Mouse (Mus musculus): ENCODE data around the gene Cdkn1c. TPM values are rescaled to one million over a fixed set of nuclear protein-coding genes. Genes with fewer than 3 reads are reported as not detected.

Cdkn1c gene
- polyA plus RNA-seq, 1 experiment: 10.3 TPM

- H3K27ac ChIP-seq (ENCODE audit: control insufficient read depth, insufficient read depth, low read length): no peak overlapping the region
- no peak for DNase-seq
- TF ChIP-seq CTCF (IDR thresholded peaks at IDR 0.05; ENCODE audit: borderline replicate concordance, control insufficient read depth, extremely low read depth, insufficient read depth, low read length, poor library complexity) (no peak), POLR2A (IDR thresholded peaks at IDR 0.05; ENCODE audit: control insufficient read depth, extremely low read depth, insufficient read depth, low read length, poor library complexity) (no peak)
- H3K27me3 ChIP-seq (ENCODE audit: control insufficient read depth, insufficient read depth, low read length): no peaks in the 10 kb centered on the region
- no peaks in the 10 kb centered on the region for H3K36me3 ChIP-seq (ENCODE audit: control insufficient read depth, insufficient read depth, low read length)
- WGBS: 90% methylated on average over 6 of the region's 6 CpGs
- no peaks in the 10 kb centered on the region for H3K4me1 ChIP-seq (replicated peaks; ENCODE audit: control insufficient read depth, insufficient read depth, low read length)
- no peak overlapping the region for H3K4me3 ChIP-seq (ENCODE audit: control insufficient read depth, insufficient read depth, low read length)
Observed at GRCm38 (mm10) chr7:143493616-143494126, 32.8 kb upstream of the Cdkn1c start.

DNA sequence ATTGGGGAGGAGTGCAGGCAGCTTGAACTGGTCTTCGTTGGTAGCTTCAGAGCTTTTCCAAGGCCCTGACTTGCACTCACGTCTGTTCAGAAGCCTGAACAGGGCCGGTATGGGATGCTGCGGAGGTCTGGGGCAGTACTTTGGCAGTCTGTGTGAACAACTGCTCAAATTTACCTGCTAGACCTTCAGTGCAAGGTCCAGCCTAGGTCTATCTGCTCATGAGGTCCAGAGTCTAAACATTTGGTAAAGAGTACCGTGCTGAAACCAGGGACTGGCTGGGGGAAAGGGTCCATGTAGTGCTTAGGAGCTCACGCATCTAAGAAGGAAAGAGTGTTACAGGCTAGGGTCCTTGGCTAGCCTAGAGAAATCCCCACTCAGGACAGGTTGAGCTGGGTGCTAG, 28.9 kb upstream of the Cdkn1c start:
- 96% methylated on average over 6 of the region's 6 CpGs for WGBS
- no peak for DNase-seq

DNA sequence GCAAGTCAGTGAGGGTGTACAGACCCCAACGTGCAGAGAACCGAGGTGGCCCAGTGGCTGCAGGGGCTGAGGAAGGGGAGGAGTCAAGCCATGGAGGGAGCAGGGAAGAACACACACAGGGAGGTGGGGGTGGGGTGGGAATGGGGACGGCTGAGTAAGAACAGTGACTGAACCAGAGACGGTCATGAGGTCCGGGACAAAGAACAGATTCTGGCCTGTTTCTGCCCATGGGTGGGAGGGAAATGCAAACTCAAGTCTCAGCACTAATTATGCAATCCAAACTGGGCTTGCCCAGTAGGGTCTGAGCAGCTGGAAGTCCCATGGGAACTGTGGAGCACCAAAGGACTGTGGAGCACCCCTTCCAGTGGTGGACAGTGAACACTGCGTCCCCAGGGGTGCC, 21.7 kb upstream of the Cdkn1c start:
- no peaks in the 10 kb centered on the region for H3K27me3 ChIP-seq (ENCODE audit: control insufficient read depth, insufficient read depth, low read length)
- DNase-seq: no peak
- TF ChIP-seq CTCF (IDR thresholded peaks at IDR 0.05; ENCODE audit: borderline replicate concordance, control insufficient read depth, extremely low read depth, insufficient read depth, low read length, poor library complexity) (no peak), POLR2A (IDR thresholded peaks at IDR 0.05; ENCODE audit: control insufficient read depth, extremely low read depth, insufficient read depth, low read length, poor library complexity) (no peak)
- H3K4me1 ChIP-seq (replicated peaks; ENCODE audit: control insufficient read depth, insufficient read depth, low read length): no peaks in the 10 kb centered on the region
- H3K4me3 ChIP-seq (ENCODE audit: control insufficient read depth, insufficient read depth, low read length): no peak overlapping the region
- 78% methylated on average over 6 of the region's 6 CpGs for WGBS
- no peak overlapping the region for H3K27ac ChIP-seq (ENCODE audit: control insufficient read depth, insufficient read depth, low read length)
- no peaks in the 10 kb centered on the region for H3K36me3 ChIP-seq (ENCODE audit: control insufficient read depth, insufficient read depth, low read length)

More for the DNA sequence above, 28.9 kb upstream of the Cdkn1c start:
- no peak overlapping the region for H3K27ac ChIP-seq (ENCODE audit: control insufficient read depth, insufficient read depth, low read length)
- TF ChIP-seq POLR2A (IDR thresholded peaks at IDR 0.05; ENCODE audit: control insufficient read depth, extremely low read depth, insufficient read depth, low read length, poor library complexity) (no peak), CTCF (IDR thresholded peaks at IDR 0.05; ENCODE audit: borderline replicate concordance, control insufficient read depth, extremely low read depth, insufficient read depth, low read length, poor library complexity) (no peak)
- H3K27me3 ChIP-seq (ENCODE audit: control insufficient read depth, insufficient read depth, low read length): no peaks in the 10 kb centered on the region
- H3K4me1 ChIP-seq (replicated peaks; ENCODE audit: control insufficient read depth, insufficient read depth, low read length): no peaks in the 10 kb centered on the region
- H3K4me3 ChIP-seq (ENCODE audit: control insufficient read depth, insufficient read depth, low read length): no peak overlapping the region
- no peaks in the 10 kb centered on the region for H3K36me3 ChIP-seq (ENCODE audit: control insufficient read depth, insufficient read depth, low read length)

DNA sequence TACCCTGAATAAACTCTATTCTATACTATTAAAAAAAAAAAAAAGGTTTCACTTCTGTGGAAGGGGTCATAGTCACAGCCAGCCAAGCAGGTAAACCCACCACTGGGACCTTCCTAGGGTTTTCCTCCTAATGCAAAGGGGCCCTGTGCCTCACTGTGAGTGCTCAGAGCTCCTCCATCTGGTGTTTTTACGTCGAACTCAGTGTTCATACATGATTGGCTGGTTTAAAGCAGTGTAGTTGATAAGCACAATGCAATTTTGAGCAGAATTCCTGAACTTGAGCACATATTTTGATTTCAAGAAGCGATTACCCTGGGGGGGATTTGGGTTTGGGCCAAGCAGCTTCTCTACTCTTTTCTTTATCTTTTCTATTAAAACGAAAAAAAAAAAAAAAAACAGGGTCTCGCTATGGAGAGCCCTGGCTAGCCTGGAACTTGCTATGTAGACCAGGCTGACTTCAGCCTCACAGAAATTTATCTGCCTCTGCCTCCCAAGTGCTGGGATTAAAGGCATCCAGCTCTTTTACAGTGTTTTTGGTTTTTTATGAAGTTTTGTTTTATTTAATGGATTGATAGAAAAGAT, 21.0 kb upstream of the Cdkn1c start:
- Histone ChIP-seq H3K4me3 (ENCODE audit: control insufficient read depth, insufficient read depth, low read length) (no peak overlapping the region), H3K27ac (ENCODE audit: control insufficient read depth, insufficient read depth, low read length) (no peak overlapping the region), H3K27me3 (ENCODE audit: control insufficient read depth, insufficient read depth, low read length) (no peaks in the 10 kb centered on the region), H3K36me3 (ENCODE audit: control insufficient read depth, insufficient read depth, low read length) (no peaks in the 10 kb centered on the region), H3K4me1 (replicated peaks; ENCODE audit: control insufficient read depth, insufficient read depth, low read length) (no peaks in the 10 kb centered on the region)
- TF ChIP-seq CTCF (IDR thresholded peaks at IDR 0.05; ENCODE audit: borderline replicate concordance, control insufficient read depth, extremely low read depth, insufficient read depth, low read length, poor library complexity): no peak
- TF ChIP-seq POLR2A (IDR thresholded peaks at IDR 0.05; ENCODE audit: control insufficient read depth, extremely low read depth, insufficient read depth, low read length, poor library complexity): no peak
- DNase-seq: no peak
- 86% methylated on average over 5 of the region's 5 CpGs for WGBS

DNA sequence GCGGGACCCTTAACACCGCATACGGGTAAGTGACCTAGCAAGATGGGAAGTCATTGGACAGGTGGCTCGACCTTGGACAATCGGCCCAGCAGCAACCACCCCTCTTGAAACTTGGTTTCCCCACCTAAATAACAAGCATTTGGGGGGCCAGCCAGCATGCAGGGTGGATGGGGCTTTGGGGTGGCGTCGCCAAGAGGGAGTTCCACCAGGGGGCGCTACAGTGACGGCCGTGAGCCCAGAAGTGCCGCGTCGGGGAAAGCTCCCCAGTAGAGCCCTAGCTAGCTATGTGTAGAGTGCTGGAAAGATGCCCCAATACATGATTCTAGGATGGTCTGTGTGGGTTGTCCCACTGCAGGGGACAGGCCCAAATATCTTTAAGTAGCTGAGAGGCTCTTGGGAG, 19.6 kb upstream of the Cdkn1c start:
- DNase-seq: peak; percentile 62

GRCm38 (mm10) chr7:143477800-143478199, 16.9 kb upstream of the Cdkn1c start:
- H3K27ac ChIP-seq (ENCODE audit: control insufficient read depth, insufficient read depth, low read length): no peak overlapping the region
- no peaks in the 10 kb centered on the region for H3K36me3 ChIP-seq (ENCODE audit: control insufficient read depth, insufficient read depth, low read length)
- TF ChIP-seq POLR2A (IDR thresholded peaks at IDR 0.05; ENCODE audit: control insufficient read depth, extremely low read depth, insufficient read depth, low read length, poor library complexity): no peak
- WGBS: over 99% methylated on average over 5 of the region's 5 CpGs
- no peaks in the 10 kb centered on the region for H3K4me1 ChIP-seq (replicated peaks; ENCODE audit: control insufficient read depth, insufficient read depth, low read length)
- H3K4me3 ChIP-seq (ENCODE audit: control insufficient read depth, insufficient read depth, low read length): no peak overlapping the region
- no peak for DNase-seq
- no peaks in the 10 kb centered on the region for H3K27me3 ChIP-seq (ENCODE audit: control insufficient read depth, insufficient read depth, low read length)

More for the DNA sequence above, 19.6 kb upstream of the Cdkn1c start:
- Histone ChIP-seq H3K4me1 (replicated peaks; ENCODE audit: control insufficient read depth, insufficient read depth, low read length) (no peaks in the 10 kb centered on the region), H3K36me3 (ENCODE audit: control insufficient read depth, insufficient read depth, low read length) (no peaks in the 10 kb centered on the region), H3K27ac (ENCODE audit: control insufficient read depth, insufficient read depth, low read length) (no peak overlapping the region), H3K27me3 (ENCODE audit: control insufficient read depth, insufficient read depth, low read length) (no peaks in the 10 kb centered on the region), H3K4me3 (ENCODE audit: control insufficient read depth, insufficient read depth, low read length) (no peak overlapping the region)
- TF ChIP-seq POLR2A (IDR thresholded peaks at IDR 0.05; ENCODE audit: control insufficient read depth, extremely low read depth, insufficient read depth, low read length, poor library complexity) (no peak), CTCF (IDR thresholded peaks at IDR 0.05; ENCODE audit: borderline replicate concordance, control insufficient read depth, extremely low read depth, insufficient read depth, low read length, poor library complexity) (peak; percentile 84)
- 26% methylated on average over 13 of the region's 13 CpGs for WGBS
